Mouse (Mus musculus) erythroblast, embryonic 14.5 days (primary cell): ENCODE data around the gene Cmtr1.

ENCODE experiments used
- GATA1 ChIP-seq: IDR thresholded peaks from 2 replicates; pipeline ENCODE4 v1.6.1; 2012; ENCODE audit warnings: low read length, inconsistent platforms, mixed read lengths
- TAL1 ChIP-seq: IDR thresholded peaks from 3 replicates; pipeline ENCODE4 v1.6.1; 2012; ENCODE audit warnings: low read length, inconsistent platforms, mixed read lengths

- TF ChIP-seq TAL1 (no peak), GATA1 (no peak)
Measured at GRCm38 (mm10) chr17:29642219-29642618, 18.2 kb upstream of the Cmtr1 start.
